In the genomic region with DNA sequence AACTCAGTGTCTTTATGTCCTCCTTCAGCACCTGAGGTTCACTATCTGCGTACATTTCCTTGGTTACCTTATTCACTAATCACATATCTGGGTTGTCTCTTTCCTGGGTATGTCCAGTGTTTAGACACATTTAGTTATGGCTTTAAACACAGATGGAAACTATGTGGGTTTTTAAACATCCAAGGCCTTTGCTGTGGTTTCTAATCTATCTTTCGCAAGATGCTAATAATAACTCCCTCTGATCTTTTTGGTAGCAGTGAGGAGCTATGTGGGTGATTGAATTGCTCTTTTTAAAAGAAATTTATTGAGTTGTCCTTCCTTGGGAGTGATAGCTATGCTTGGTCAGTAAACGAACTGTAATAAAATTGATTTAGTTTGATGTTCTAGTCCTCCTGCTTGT, we compare ENCODE assay signal across 22 mouse cellular contexts.
DNase-seq lines count a peak whose midpoint lies in the region; ATAC-seq and TF ChIP-seq lines count a peak whose summit lies in the region.
"Had no signal": no experiment of that assay in that cellular context is flagged by ENCODE, and none has a peak within 500 bp of the region (broad histone marks: within the 10 kb centered on the region; RNA-seq: fewer than 3 reads in every experiment).

No protein-coding gene starts in this region.

- no peaks in the 10 kb centered on the region for H3K36me3 ChIP-seq in kidney, postnatal 0 days (ENCODE audit: insufficient read depth, low read length)
- H3K36me3 ChIP-seq in kidney, adult 2 months (ENCODE audit: control insufficient read depth, insufficient read depth, low read length): no peaks in the 10 kb centered on the region
- H3K36me3 ChIP-seq in C2C12 (ENCODE audit: control insufficient read depth, insufficient read depth): no peaks in the 10 kb centered on the region
- H3K36me3 ChIP-seq in myocyte (ENCODE audit: control insufficient read depth, insufficient read depth): no peaks in the 10 kb centered on the region
- H3K36me3 ChIP-seq in kidney, embryonic 15.5 days: no peaks in the 10 kb centered on the region
- H3K36me3 ChIP-seq: embryonic facial prominence, embryonic 10.5 days; embryonic facial prominence, embryonic 12.5 days; forebrain, embryonic 15.5 days had no signal

- no peaks in the 10 kb centered on the region for H3K27me3 ChIP-seq in kidney, postnatal 0 days (ENCODE audit: insufficient read depth, low read length)
- H3K27me3 ChIP-seq in kidney, adult 2 months (replicated peaks; ENCODE audit: control insufficient read depth, insufficient read depth, low read length): no peaks in the 10 kb centered on the region
- H3K27me3 ChIP-seq in C2C12 (ENCODE audit: control insufficient read depth, insufficient read depth, insufficient read length) (no peaks in the 10 kb centered on the region), myocyte (ENCODE audit: control insufficient read depth, insufficient read depth, insufficient read length) (no peaks in the 10 kb centered on the region)
- no peaks in the 10 kb centered on the region for H3K27me3 ChIP-seq in kidney, embryonic 15.5 days
- H3K27me3 ChIP-seq: embryonic facial prominence, embryonic 12.5 days; forebrain, embryonic 13.5 days; forebrain, embryonic 15.5 days had no signal

- no peak overlapping the region for H3K4me2 ChIP-seq in kidney, postnatal 0 days (ENCODE audit: low read length)
- H3K4me2 ChIP-seq in myocyte (ENCODE audit: low read depth): no peak overlapping the region
- no peak overlapping the region for H3K4me2 ChIP-seq in kidney, embryonic 15.5 days
- H3K4me2 ChIP-seq: embryonic facial prominence, embryonic 12.5 days; forebrain, embryonic 13.5 days; forebrain, embryonic 15.5 days had no signal

- H3K4me1 ChIP-seq in kidney, postnatal 0 days (replicated peaks; ENCODE audit: insufficient read depth, low read length): no peaks in the 10 kb centered on the region
- no peaks in the 10 kb centered on the region for H3K4me1 ChIP-seq in kidney, adult 2 months (ENCODE audit: control insufficient read depth, insufficient read depth, low read length)
- 0 out of 2 replicates have a peak, but pooled peaks cover 2% of the 10 kb centered on the region for H3K4me1 ChIP-seq in kidney, embryonic 15.5 days
- H3K4me1 ChIP-seq: embryonic facial prominence, embryonic 10.5 days; embryonic facial prominence, embryonic 12.5 days; forebrain, embryonic 13.5 days; forebrain, embryonic 15.5 days had no signal

- H3ac ChIP-seq in C2C12 (ENCODE audit: control insufficient read depth, insufficient read length, low read depth) (no peak overlapping the region), myocyte (ENCODE audit: control insufficient read depth, insufficient read length) (no peak overlapping the region)

- TF ChIP-seq CTCF in kidney, postnatal 0 days (IDR thresholded peaks at IDR 0.05; ENCODE audit: low read depth): no peak
- no peak for TF ChIP-seq CTCF in kidney, adult 2 months (conservative IDR thresholded peaks at IDR 0.05; ENCODE audit: insufficient read depth, insufficient read length, low read depth, low read length)
- TF ChIP-seq CTCF in C2C12 (IDR thresholded peaks at IDR 0.05; ENCODE audit: control insufficient read depth, insufficient read depth, insufficient read length): no peak

- no peaks in the 10 kb centered on the region for H3K9me3 ChIP-seq in kidney, postnatal 0 days (replicated peaks; ENCODE audit: low read length)
- no peaks in the 10 kb centered on the region for H3K9me3 ChIP-seq in kidney, embryonic 15.5 days (replicated peaks)
- H3K9me3 ChIP-seq: embryonic facial prominence, embryonic 10.5 days; embryonic facial prominence, embryonic 12.5 days; forebrain, embryonic 13.5 days; forebrain, embryonic 15.5 days had no signal

- H3K9ac ChIP-seq in kidney, postnatal 0 days (ENCODE audit: low read depth, low read length): no peak overlapping the region
- H3K9ac ChIP-seq in kidney, embryonic 15.5 days: no peak overlapping the region
- H3K9ac ChIP-seq: embryonic facial prominence, embryonic 12.5 days; forebrain, embryonic 13.5 days; forebrain, embryonic 15.5 days; forebrain, postnatal 0 days had no signal

- peak; percentile 49 for DNase-seq in kidney, postnatal 0 days (ENCODE audit: low spot score)
- DNase-seq in kidney, adult 2 months: no peak
- peak; percentile 14 for DNase-seq in 416B (ENCODE audit: low read depth)
- DNase-seq in heart, postnatal 36 days: no peak
- DNase-seq: adrenal gland, adult 8-10 months; adrenal gland, postnatal 14 days; adrenal gland, postnatal 36 days; B cell, adult 2 months; cerebellum, adult 11-12 months; cerebellum, adult 2 months; cerebellum, adult 9-10 months; cerebellum, postnatal 10 days; cerebellum, postnatal 25 days; forebrain, postnatal 0 days had no signal

- no peak overlapping the region for H3K4me3 ChIP-seq in kidney, postnatal 0 days (replicated peaks; ENCODE audit: low read depth, low read length)
- H3K4me3 ChIP-seq in kidney, adult 2 months (ENCODE audit: insufficient read depth, low read depth, low read length): no peak overlapping the region
- H3K4me3 ChIP-seq in C2C12 (ENCODE audit: insufficient read depth, poor library complexity, severe bottlenecking) (no peak overlapping the region), myocyte (no peak overlapping the region)
- H3K4me3 ChIP-seq in kidney, embryonic 15.5 days (replicated peaks): no peak overlapping the region
- H3K4me3 ChIP-seq: embryonic facial prominence, embryonic 10.5 days; embryonic facial prominence, embryonic 12.5 days; forebrain, embryonic 13.5 days; forebrain, embryonic 15.5 days had no signal

- no peak for ATAC-seq in kidney, postnatal 0 days (replicated peaks; ENCODE audit: low FRiP score, low read depth)
- no peak for ATAC-seq in kidney, embryonic 15.5 days (replicated peaks; ENCODE audit: low FRiP score)
- ATAC-seq: activated CD4-positive, CD25-positive, alpha-beta regulatory T cell, adult 4 months; forebrain, embryonic 13.5 days; forebrain, embryonic 15.5 days; forebrain, postnatal 0 days had no signal

- no peak overlapping the region for H3K27ac ChIP-seq in kidney, postnatal 0 days
- no peak overlapping the region for H3K27ac ChIP-seq in kidney, adult 2 months (ENCODE audit: insufficient read depth, low read depth, low read length)
- H3K27ac ChIP-seq in kidney, embryonic 15.5 days: no peak overlapping the region
- H3K27ac ChIP-seq: embryonic facial prominence, embryonic 10.5 days; embryonic facial prominence, embryonic 12.5 days; forebrain, embryonic 13.5 days; forebrain, embryonic 15.5 days had no signal

- H3K79me2 ChIP-seq in C2C12 (ENCODE audit: control insufficient read depth, insufficient read depth) (no peaks in the 10 kb centered on the region), myocyte (ENCODE audit: control insufficient read depth, insufficient read depth) (no peaks in the 10 kb centered on the region)

- WGBS in kidney, postnatal 0 days: 49% methylated on average over 3 of the region's 3 CpGs
- 80% methylated on average over 3 of the region's 3 CpGs for WGBS in kidney, adult 2 months
- 54% methylated on average over 3 of the region's 3 CpGs for WGBS in kidney, embryonic 15.5 days

- no peak for TF ChIP-seq POLR2A in kidney, adult 2 months (IDR thresholded peaks at IDR 0.05; ENCODE audit: low read depth, low read length)
- no peak for TF ChIP-seq POLR2A in myocyte (IDR thresholded peaks at IDR 0.05; ENCODE audit: insufficient read length, low read depth)

- intact Hi-C loops in heart, postnatal 36 days (cut with DNase I): no loop called here

- no peaks in the 10 kb centered on the region for H3K79me3 ChIP-seq in C2C12 (ENCODE audit: low read depth)

TF ChIP-seq in C2C12, 6 proteins besides CTCF, POLR2A, EP300 and RAD21:
- peak; percentile 45 for TF ChIP-seq CEBPB (IDR thresholded peaks at IDR 0.05; ENCODE audit: low read depth)
- no peak for TF ChIP-seq MYOG (IDR thresholded peaks at IDR 0.05; ENCODE audit: control insufficient read depth, extremely low read depth, insufficient read length)
- no peak for TF ChIP-seq FOSL1 (IDR thresholded peaks at IDR 0.05; ENCODE audit: insufficient read depth, low read length, poor library complexity, severe bottlenecking)

TF ChIP-seq in myocyte, 11 proteins besides CTCF, POLR2A, EP300 and RAD21:
- TF ChIP-seq CEBPB (IDR thresholded peaks at IDR 0.05; ENCODE audit: insufficient read depth, poor library complexity, severe bottlenecking): peak; percentile 85
- no peak for TF ChIP-seq MYOG (IDR thresholded peaks at IDR 0.05; ENCODE audit: control insufficient read depth in 1 of 3, insufficient read depth in 1 of 3, insufficient read length in 2 of 3, low read depth in 2 of 3)

Comparison
In these comparisons a context has a peak if more than half of its experiments do, and no peak if none do; other contexts are left out.
1. DNase-seq: peak in kidney, postnatal 0 days (single experiment) and 416B (single experiment); none in kidney, adult 2 months (single experiment) and heart, postnatal 36 days (0 of 2).